ENCODE assay signal across 1 mouse cellular context in the genomic region with DNA sequence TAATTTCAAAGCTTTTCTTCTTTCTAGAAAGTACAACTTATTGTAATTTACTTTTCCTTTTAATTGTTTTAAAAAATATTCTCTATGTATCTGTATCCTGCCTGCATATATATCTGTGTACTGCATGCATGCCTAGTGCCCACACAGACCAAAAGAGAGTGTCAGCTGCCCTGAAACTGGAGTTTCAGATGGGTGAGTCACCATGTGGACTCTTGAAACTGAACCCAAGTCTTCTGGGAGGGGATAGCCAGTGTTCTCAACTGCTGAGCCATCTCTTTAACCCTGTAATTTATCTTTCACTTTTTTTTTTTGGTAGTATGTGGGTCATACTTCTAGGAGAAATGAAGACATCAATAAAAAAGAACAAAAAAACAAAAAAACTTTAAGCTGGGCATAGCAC.
TF ChIP-seq lines count a peak whose summit lies in the region.

No protein-coding gene starts in this region.

TF ChIP-seq in CH12.LX, 34 proteins besides CTCF, POLR2A, EP300 and RAD21 (continued from another document):
- TF ChIP-seq NRF1 (IDR thresholded peaks at IDR 0.05; ENCODE audit: low read depth, low read length) (no peak), BHLHE40 (IDR thresholded peaks at IDR 0.05; ENCODE audit: low read depth, low read length) (peak; percentile 65), TCF12 (IDR thresholded peaks at IDR 0.05; ENCODE audit: low read depth, low read length) (no peak), SMC3 (IDR thresholded peaks at IDR 0.05; ENCODE audit: low read depth, low read length) (no peak), ELF1 (IDR thresholded peaks at IDR 0.05; ENCODE audit: low read depth, low read length) (no peak), SIN3A (IDR thresholded peaks at IDR 0.05; ENCODE audit: low read length) (peak; percentile 68; the same call in 1 of the 2 replicates), JUND (conservative IDR thresholded peaks at IDR 0.05; ENCODE audit: low read depth, low read length) (peak; percentile 67; the same call in 1 of the 2 replicates), CHD2 (IDR thresholded peaks at IDR 0.05; ENCODE audit: low read length) (no peak), UBTF (IDR thresholded peaks at IDR 0.05; ENCODE audit: low read depth, low read length) (no peak), RCOR1 (conservative IDR thresholded peaks at IDR 0.05; ENCODE audit: low read depth, low read length) (no peak), IRF4 (IDR thresholded peaks at IDR 0.05; ENCODE audit: low read depth, low read length) (peak; percentile 77), CHD1 (IDR thresholded peaks at IDR 0.05; ENCODE audit: low read depth, low read length) (no peak), USF1 (IDR thresholded peaks at IDR 0.05; ENCODE audit: low read depth, low read length) (no peak), NELFE (IDR thresholded peaks at IDR 0.05; ENCODE audit: low read depth, low read length) (no peak), JUN (IDR thresholded peaks at IDR 0.05; ENCODE audit: insufficient read depth, low read depth, low read length) (peak; percentile 70), KAT2A (IDR thresholded peaks at IDR 0.05; ENCODE audit: insufficient replicate concordance, low read length) (no peak), ETS1 (conservative IDR thresholded peaks at IDR 0.05; ENCODE audit: low read depth, low read length) (peak; percentile 62), MAFK (IDR thresholded peaks at IDR 0.05; ENCODE audit: insufficient replicate concordance, low read length) (no peak; the same call in 1 of the 2 replicates), HCFC1 (IDR thresholded peaks at IDR 0.05; ENCODE audit: low read depth, low read length) (no peak), MEF2A (IDR thresholded peaks at IDR 0.05; ENCODE audit: borderline replicate concordance, low read depth, low read length) (no peak), PAX5 (IDR thresholded peaks at IDR 0.05; ENCODE audit: low read length) (no peak), MYC (IDR thresholded peaks at IDR 0.05; ENCODE audit: low read depth, low read length) (peak; percentile 85)
